Mouse (Mus musculus) telencephalon, adult 2 months (tissue): ENCODE measurements at regions not wholly inside any gene's neighbourhood (a gene's known extent, or its start where the extent isn't known, plus 50 kb on each side); places are given as distances from the start of the nearest gene placed in this dataset.

ENCODE experiments used
- DNase-seq: peaks from one replicate; pipeline ENCODE4 v3.0.0-alpha.2; 2011; ENCODE audit warnings: low read depth, low spot score

- DNase-seq, result no peak
These were observed 183.4 kb upstream of the Cntn6 start for GRCm38 (mm10) chr6:104309166-104309565.

DNA sequence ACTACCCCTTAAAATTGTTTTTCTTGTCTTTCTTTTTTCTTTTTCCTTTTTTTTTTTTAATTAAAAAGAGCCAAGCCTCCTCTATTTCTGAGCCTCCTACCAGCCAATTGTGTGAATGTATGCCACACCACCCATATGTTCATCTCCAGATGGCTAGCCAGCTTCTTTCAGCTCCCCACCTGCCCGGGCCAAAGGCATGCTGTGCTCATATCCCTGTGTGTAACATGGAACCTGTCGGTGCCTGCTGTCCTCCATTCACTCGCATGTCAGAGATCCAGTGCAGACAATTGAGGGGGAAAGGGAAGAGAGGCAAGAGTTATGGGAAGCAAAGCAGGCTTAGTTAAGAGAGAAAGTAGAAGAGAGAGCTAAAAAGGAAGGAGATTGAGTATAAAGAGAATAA, 179.6 kb upstream of the Cntn6 start:
- peak; percentile 21 for DNase-seq

- DNase-seq, result no peak
These were observed 174.1 kb upstream of the Cntn6 start for GRCm38 (mm10) chr6:104318451-104318850.

DNA sequence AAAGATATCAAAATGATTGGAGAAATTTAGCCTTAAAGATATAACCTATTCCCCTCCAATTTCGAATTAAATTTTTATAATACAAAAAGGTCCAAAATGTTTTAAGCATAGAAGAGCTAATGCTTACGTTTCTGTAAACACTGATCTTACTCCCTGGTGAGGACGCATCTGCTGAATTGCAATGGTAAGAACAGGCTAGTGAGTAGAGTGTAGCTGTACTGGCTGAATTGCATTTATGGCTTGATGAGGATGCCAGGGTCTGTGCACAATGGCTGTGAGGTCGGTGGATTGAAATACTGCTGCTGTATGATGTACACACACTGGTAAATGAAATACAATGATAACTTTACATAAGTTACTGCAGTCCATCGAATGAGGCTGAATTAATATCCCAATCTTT, 170.4 kb upstream of the Cntn6 start:
- DNase-seq, result no peak

DNA sequence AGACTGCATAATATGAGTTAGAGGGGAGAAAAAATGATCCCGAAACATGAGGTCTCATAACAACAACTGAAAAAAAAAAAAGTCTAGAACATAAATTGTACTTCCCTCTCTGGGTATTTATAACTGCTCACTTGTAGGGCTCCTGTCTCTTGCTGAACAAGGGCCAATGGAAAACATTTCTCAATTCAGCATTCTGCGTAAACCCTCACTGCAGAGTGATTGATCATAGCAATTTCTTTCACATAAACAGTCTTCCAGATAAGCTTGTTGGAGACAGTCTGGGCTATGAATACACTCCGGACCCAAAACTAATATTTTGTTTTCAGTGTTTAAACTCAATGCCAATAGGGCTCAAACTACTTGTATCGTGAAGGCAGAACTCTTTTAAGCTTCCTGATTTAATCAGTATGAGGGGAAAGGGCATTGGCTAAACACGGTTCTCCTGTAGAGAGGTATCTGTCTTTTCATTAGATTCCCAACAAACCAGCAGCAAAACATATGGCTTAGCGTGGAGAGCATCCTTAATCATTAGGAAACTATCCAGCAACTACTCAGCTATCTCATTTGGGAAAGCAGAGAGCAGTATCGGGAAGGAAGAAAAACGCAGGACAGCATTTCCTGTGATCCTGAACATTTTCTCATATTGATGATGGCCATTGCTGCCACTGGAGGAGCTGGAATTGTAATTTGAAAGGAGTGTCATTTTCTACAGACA, 153.3 kb upstream of the Cntn6 start:
- no peak for DNase-seq

- DNase-seq, result no peak
These were observed 148.6 kb upstream of the Cntn6 start for GRCm38 (mm10) chr6:104343986-104344385.
